Mouse (Mus musculus) retina, postnatal 7 days (tissue): ENCODE data around the gene Abcc3.

ENCODE experiments used
- DNase-seq: peaks from one replicate; pipeline ENCODE4 v3.0.0-alpha.2; 2012; ENCODE audit warnings: low read depth, low spot score

Gene Abcc3

GRCm38 (mm10) chr11:94355521-94356217, 37.1 kb downstream of the Abcc3 start:
- no peak for DNase-seq

GRCm38 (mm10) chr11:94351094-94351493, 41.7 kb downstream of the Abcc3 start:
- no peak for DNase-seq

- DNase-seq = no peak
These were observed 42.5 kb downstream of the Abcc3 start for GRCm38 (mm10) chr11:94350337-94350736.

- DNase-seq = no peak
These were observed 43.0 kb downstream of the Abcc3 start for GRCm38 (mm10) chr11:94349839-94350238.

GRCm38 (mm10) chr11:94347063-94347575, 45.7 kb downstream of the Abcc3 start:
- DNase-seq = no peak

- no peak for DNase-seq
These were observed 46.2 kb downstream of the Abcc3 start for GRCm38 (mm10) chr11:94346611-94347010.

- DNase-seq = no peak
These were observed 46.9 kb downstream of the Abcc3 start for GRCm38 (mm10) chr11:94345926-94346325.

GRCm38 (mm10) chr11:94344470-94344869, 48.3 kb downstream of the Abcc3 start:
- DNase-seq = no peak

- DNase-seq = peak; percentile 29
These were observed 48.8 kb downstream of the Abcc3 start for GRCm38 (mm10) chr11:94343955-94344358.

- DNase-seq = no peak
These were observed 50.5 kb downstream of the Abcc3 start for GRCm38 (mm10) chr11:94342114-94342905.

- DNase-seq = no peak
These were observed 51.6 kb downstream of the Abcc3 start for GRCm38 (mm10) chr11:94340948-94341933.

- DNase-seq = peak; percentile 65
These were observed 52.8 kb downstream of the Abcc3 start for GRCm38 (mm10) chr11:94339732-94340585.

GRCm38 (mm10) chr11:94338347-94338746, 54.5 kb downstream of the Abcc3 start:
- DNase-seq = no peak

- no peak for DNase-seq
These were observed 56.2 kb downstream of the Abcc3 start for GRCm38 (mm10) chr11:94336551-94336950.

- DNase-seq = no peak
These were observed 58.3 kb downstream of the Abcc3 start for GRCm38 (mm10) chr11:94334386-94334968.

- DNase-seq = no peak
These were observed 60.1 kb downstream of the Abcc3 start for GRCm38 (mm10) chr11:94332726-94333125.

- no peak for DNase-seq
These were observed 62.6 kb downstream of the Abcc3 start for GRCm38 (mm10) chr11:94330211-94330610.

GRCm38 (mm10) chr11:94329270-94329891, 63.4 kb downstream of the Abcc3 start:
- peak; percentile 46 for DNase-seq

- DNase-seq = no peak
These were observed 64.2 kb downstream of the Abcc3 start for GRCm38 (mm10) chr11:94328644-94329025.
